Mouse (Mus musculus) liver, postnatal 0 days (tissue): ENCODE measurements around the gene Tex37. TPM values are rescaled to one million over a fixed set of nuclear protein-coding genes. Genes with fewer than 3 reads are reported as not detected.

Source experiments
- ATAC-seq: fragments of 200-750 bp; cut with Nextera tagmentation; 2 replicates; pipeline ENCODE4 v1.8.0; 2017; ENCODE audit warnings: mild to moderate bottlenecking, moderate library complexity
- DNase-seq: peaks from one replicate; pipeline ENCODE4 v3.0.0-alpha.2; 2016
- H3K27ac ChIP-seq: fragments of 300-500 bp; sonication (generic); 2 replicates; pipeline ENCODE4 v1.5.1; 2014; ENCODE audit warnings: antibody characterized with exemption, moderate library complexity, mild to moderate bottlenecking, low read depth
- H3K27me3 ChIP-seq: fragments of 300-500 bp; sonication (generic); 2 replicates; pipeline ENCODE4 v1.6.1; 2014; ENCODE audit warnings: low read length, control low read depth, mixed read lengths; ENCODE audit not compliant: insufficient read depth
- H3K36me3 ChIP-seq: fragments of 300-500 bp; sonication (generic); replicated peaks from 2 replicates; pipeline ENCODE4 v1.6.1; 2014; ENCODE audit warnings: mild to moderate bottlenecking, control low read depth, low read length, moderate library complexity, mixed read lengths; ENCODE audit not compliant: insufficient read depth
- H3K4me1 ChIP-seq: fragments of 300-500 bp; sonication (generic); 2 replicates; pipeline ENCODE4 v1.6.1; 2014; ENCODE audit warnings: antibody characterized with exemption, mild to moderate bottlenecking, control low read depth; ENCODE audit not compliant: insufficient read depth
- H3K4me2 ChIP-seq: fragments of 300-500 bp; sonication (generic); 2 replicates; pipeline ENCODE4 v1.6.1; 2014; ENCODE audit warnings: low read depth, mild to moderate bottlenecking, low read length, moderate library complexity, mixed read lengths
- H3K4me3 ChIP-seq: fragments of 300-500 bp; sonication (generic); 2 replicates; pipeline ENCODE4 v1.5.1; 2014; ENCODE audit warnings: low read depth, low read length
- H3K9ac ChIP-seq: fragments of 300-500 bp; sonication (generic); replicated peaks from 2 replicates; pipeline ENCODE4 v1.6.1; 2014; ENCODE audit warnings: mild to moderate bottlenecking, moderate library complexity
- H3K9me3 ChIP-seq: fragments of 300-500 bp; sonication (generic); 2 replicates; pipeline ENCODE4 v1.6.1; 2016; ENCODE audit warnings: mild to moderate bottlenecking, control low read depth, low read length, mixed read lengths
- CTCF ChIP-seq: sonication (generic); IDR thresholded peaks from 2 replicates; pipeline ENCODE4 v1.5.1; 2016; ENCODE audit warnings: antibody characterized with exemption, low read depth
- EP300 ChIP-seq: IDR thresholded peaks from 2 replicates; pipeline ENCODE4 v1.6.1; 2016; ENCODE audit warnings: antibody characterized with exemption, low read depth, mild to moderate bottlenecking
- WGBS: fragments of 180-500 bp; shearing (Covaris S2); extraction: QIAGEN DNeasy Blood & Tissue Kit; methylation state at CpG from one replicate; pipeline ENCODE4 v1.1.7; 2014; ENCODE audit not compliant: insufficient replicate concordance; 5-methylcytosine and 5-hydroxymethylcytosine counted together
- polyA plus RNA-seq: library from polyadenylated mRNA; unstranded; fragments of >200 nt; fragmentation: Nextera tagmentation; extraction: Ambion mirVana; gene quantifications from 2 replicates; pipeline ENCODE4 v1.2.1, GENCODE M21; 2015

Tex37 gene
- polyA plus RNA-seq: not detected in 2 replicates

GRCm38 (mm10) chr6:70918827-70919226 lies at the start of gene Tex37:
Tex37 (minus strand) TSS chr6:70918927.
- H3K27ac ChIP-seq: no peak within 1 kb of the TSS
- no peak for ATAC-seq

DNA sequence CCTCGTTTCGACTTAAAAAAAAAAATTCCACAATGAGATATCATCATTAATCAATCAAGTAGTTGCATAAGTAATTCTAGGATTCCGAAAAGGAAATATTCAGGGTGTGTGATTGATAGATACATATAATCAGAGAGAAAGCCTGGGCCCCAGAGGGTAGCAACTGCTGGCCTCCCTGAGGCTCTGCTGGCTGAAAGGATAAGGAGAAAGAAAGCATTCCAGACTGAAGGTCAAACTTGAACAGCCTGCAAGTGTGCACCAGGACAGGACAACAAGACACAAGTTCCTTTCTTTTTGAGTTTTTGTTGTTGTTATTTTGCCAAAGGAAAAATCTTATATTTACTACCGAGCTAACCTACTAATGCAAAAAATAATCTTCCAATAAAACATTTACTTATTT lies 49.6 kb upstream of the Tex37 start:
- Histone ChIP-seq H3K27me3 (peaks cover 7% of the 10 kb centered on the region; the same call in 1 of the 2 replicates), H3K9ac (no peak overlapping the region), H3K36me3 (no peaks in the 10 kb centered on the region), H3K4me2 (no peak overlapping the region), H3K4me3 (no peak overlapping the region), H3K4me1 (no peaks in the 10 kb centered on the region), H3K9me3 (no peaks in the 10 kb centered on the region), H3K27ac (no peak overlapping the region)
- ATAC-seq (no peak), DNase-seq (no peak)
- TF ChIP-seq CTCF: no peak
- no peak for TF ChIP-seq EP300
- 63% methylated on average over 4 of the region's 4 CpGs for WGBS

More at GRCm38 (mm10) chr6:70918827-70919226, at the start of gene Tex37:
- WGBS: 76% methylated on average over 3 of the region's 3 CpGs
- no peak for TF ChIP-seq CTCF
- TF ChIP-seq EP300: no peak
- no peak within 1 kb of the TSS for H3K9ac ChIP-seq
- H3K36me3 ChIP-seq: no peaks in the 10 kb centered on the region
- H3K4me3 ChIP-seq: no peak within 1 kb of the TSS
- H3K27me3 ChIP-seq: peaks cover 6% of the 10 kb centered on the region; the same call in 1 of the 2 replicates
- no peak within 1 kb of the TSS for H3K4me2 ChIP-seq
- DNase-seq: no peak
- H3K4me1 ChIP-seq: no peaks in the 10 kb centered on the region
- H3K9me3 ChIP-seq: no peaks in the 10 kb centered on the region

- no peaks in the 10 kb centered on the region for H3K4me1 ChIP-seq
- H3K9ac ChIP-seq: no peak overlapping the region
- WGBS: 8% methylated on average over 8 of the region's 8 CpGs
- ATAC-seq (no peak), DNase-seq (no peak)
- no peak overlapping the region for H3K27ac ChIP-seq
- no peak overlapping the region; the same call in 1 of the 2 replicates for H3K4me2 ChIP-seq
- peaks cover 7% of the 10 kb centered on the region; the same call in 1 of the 2 replicates for H3K27me3 ChIP-seq
- H3K36me3 ChIP-seq: no peaks in the 10 kb centered on the region
- H3K9me3 ChIP-seq: no peaks in the 10 kb centered on the region
- no peak overlapping the region for H3K4me3 ChIP-seq
- no peak for TF ChIP-seq EP300
- no peak for TF ChIP-seq CTCF
These were observed 48.7 kb upstream of the Tex37 start for GRCm38 (mm10) chr6:70967422-70967821.

GRCm38 (mm10) chr6:70965694-70966093 lies 47.0 kb upstream of the Tex37 start:
- Histone ChIP-seq H3K36me3 (no peaks in the 10 kb centered on the region), H3K4me2 (no peak overlapping the region), H3K9ac (no peak overlapping the region), H3K9me3 (no peaks in the 10 kb centered on the region), H3K27me3 (peaks cover 7% of the 10 kb centered on the region; the same call in 1 of the 2 replicates), H3K4me3 (no peak overlapping the region), H3K27ac (no peak overlapping the region), H3K4me1 (no peaks in the 10 kb centered on the region)
- TF ChIP-seq EP300: no peak
- no peak for TF ChIP-seq CTCF
- no peak for ATAC-seq
- no peak for DNase-seq
- WGBS: 38% methylated on average over 7 of the region's 7 CpGs

GRCm38 (mm10) chr6:70964116-70964830 lies 45.5 kb upstream of the Tex37 start:
- no peaks in the 10 kb centered on the region for H3K9me3 ChIP-seq
- no peak overlapping the region for H3K27ac ChIP-seq
- H3K9ac ChIP-seq: no peak overlapping the region
- no peaks in the 10 kb centered on the region for H3K4me1 ChIP-seq
- H3K27me3 ChIP-seq: peaks cover 18% of the 10 kb centered on the region
- no peak for ATAC-seq
- no peak overlapping the region for H3K4me2 ChIP-seq
- no peak for DNase-seq
- WGBS: 55% methylated on average over 6 of the region's 6 CpGs
- no peak overlapping the region for H3K4me3 ChIP-seq
- H3K36me3 ChIP-seq: no peaks in the 10 kb centered on the region
- TF ChIP-seq CTCF: no peak
- no peak for TF ChIP-seq EP300

GRCm38 (mm10) chr6:70957341-70957940 lies 38.7 kb upstream of the Tex37 start:
- H3K4me2 ChIP-seq: no peak overlapping the region
- WGBS: 18% methylated on average over 7 of the region's 7 CpGs
- ATAC-seq: no peak
- no peaks in the 10 kb centered on the region for H3K36me3 ChIP-seq
- no peak overlapping the region for H3K27ac ChIP-seq
- peaks cover 6% of the 10 kb centered on the region for H3K4me1 ChIP-seq
- DNase-seq: no peak
- TF ChIP-seq CTCF (no peak), EP300 (no peak)
- H3K9ac ChIP-seq: no peak overlapping the region
- peaks cover 77% of the 10 kb centered on the region for H3K27me3 ChIP-seq
- H3K4me3 ChIP-seq: no peak overlapping the region
- no peaks in the 10 kb centered on the region for H3K9me3 ChIP-seq
